Mouse (Mus musculus): ENCODE data around the gene Agpat4.

GRCm38 (mm10) chr17:12228001-12228400 lies 109.5 kb downstream of the Agpat4 start:
- TF ChIP-seq CTCF (IDR thresholded peaks at IDR 0.05; ENCODE audit: low read depth) (no peak), EP300 (IDR thresholded peaks at IDR 0.05; ENCODE audit: low read depth) (no peak)

Data from liver, postnatal 0 days (tissue).